Mouse (Mus musculus) myocyte (in vitro differentiated cells): ENCODE measurements around the gene Hist2h4. TPM values are rescaled to one million over a fixed set of nuclear protein-coding genes. Genes with fewer than 3 reads are reported as not detected.

Source experiments
- H3K27me3 ChIP-seq: one replicate; pipeline ENCODE4 v1.6.1; 2011; ENCODE audit not compliant: control insufficient read depth, insufficient read depth, insufficient read length
- H3K36me3 ChIP-seq: one replicate; pipeline ENCODE4 v1.6.1; 2011; ENCODE audit not compliant: control insufficient read depth, insufficient read depth
- H3K4me2 ChIP-seq: one replicate; pipeline ENCODE4 v1.6.1; 2011; ENCODE audit warnings: low read depth, control low read depth
- H3K4me3 ChIP-seq: one replicate; pipeline ENCODE4 v1.5.1; 2011; ENCODE audit warnings: mild to moderate bottlenecking, control low read depth, moderate library complexity
- H3K79me2 ChIP-seq: one replicate; pipeline ENCODE4 v1.6.1; 2011; ENCODE audit not compliant: control insufficient read depth, insufficient read depth
- H3ac ChIP-seq: one replicate; pipeline ENCODE4 v1.6.1; 2011; ENCODE audit not compliant: control insufficient read depth, insufficient read length
- CEBPB ChIP-seq: IDR thresholded peaks from 2 replicates; pipeline ENCODE4 v1.6.1; 2011; ENCODE audit warnings: mild to moderate bottlenecking, moderate library complexity; ENCODE audit not compliant: poor library complexity, insufficient read depth, severe bottlenecking
- E2F4 ChIP-seq: IDR thresholded peaks from one replicate; pipeline ENCODE4 v1.6.1; 2011; ENCODE audit warnings: mild to moderate bottlenecking, control low read depth, moderate library complexity; ENCODE audit not compliant: insufficient read depth
- MAX ChIP-seq: IDR thresholded peaks from one replicate; pipeline ENCODE4 v1.6.1; 2011; ENCODE audit warnings: low read depth, mild to moderate bottlenecking, control low read depth
- MYOD1 ChIP-seq, 3 experiments: IDR thresholded peaks; one replicate each; pipeline ENCODE4 v1.6.1; 2011; ENCODE audit warnings: control low read depth in 2 of 3, low read depth in 2 of 3, mild to moderate bottlenecking in 2 of 3, moderate library complexity in 1 of 3; ENCODE audit not compliant: insufficient read length in 2 of 3, control insufficient read depth in 1 of 3
- MYOG ChIP-seq, 3 experiments: IDR thresholded peaks; one replicate each; pipeline ENCODE4 v1.6.1; 2011; ENCODE audit warnings: control low read depth in 2 of 3, low read depth in 2 of 3, mild to moderate bottlenecking in 2 of 3; ENCODE audit not compliant: insufficient read length in 2 of 3, control insufficient read depth in 1 of 3, insufficient read depth in 1 of 3
- POLR2A ChIP-seq: IDR thresholded peaks from one replicate; pipeline ENCODE4 v1.6.1; 2011; ENCODE audit warnings: low read depth, mild to moderate bottlenecking, control low read depth, moderate library complexity; ENCODE audit not compliant: insufficient read length
- POLR2AphosphoS2 ChIP-seq: IDR thresholded peaks from one replicate; pipeline ENCODE4 v1.6.1; 2011; ENCODE audit warnings: low read depth, control low read depth; ENCODE audit not compliant: insufficient read length
- REST ChIP-seq: IDR thresholded peaks from one replicate; pipeline ENCODE4 v1.6.1; 2011; ENCODE audit warnings: mild to moderate bottlenecking, control low read depth, moderate library complexity; ENCODE audit not compliant: insufficient read depth, insufficient read length
- SRF ChIP-seq: IDR thresholded peaks from one replicate; pipeline ENCODE4 v1.6.1; 2011; ENCODE audit warnings: low read depth; ENCODE audit not compliant: control insufficient read depth, insufficient read length
- TCF12 ChIP-seq: IDR thresholded peaks from one replicate; pipeline ENCODE4 v1.6.1; 2011; ENCODE audit warnings: mild to moderate bottlenecking, control low read depth; ENCODE audit not compliant: poor library complexity, insufficient read depth, severe bottlenecking
- TCF3 ChIP-seq: IDR thresholded peaks from one replicate; pipeline ENCODE4 v1.6.1; 2011; ENCODE audit warnings: low read depth, control low read depth; ENCODE audit not compliant: insufficient read length
- USF1 ChIP-seq: IDR thresholded peaks from one replicate; pipeline ENCODE4 v1.6.1; 2011; ENCODE audit warnings: low read depth, mild to moderate bottlenecking, control low read depth, moderate library complexity
- polyA plus RNA-seq: library from polyadenylated mRNA; unstranded; fragments of >200 nt; fragmentation: generic; extraction: Trizol; gene quantifications from one replicate; pipeline ENCODE4 v1.2.1, GENCODE M21; 2012; ENCODE audit warnings: missing spikeins

The Hist2h4 gene
- polyA plus RNA-seq, 1 experiment, result 1.1 TPM

DNA sequence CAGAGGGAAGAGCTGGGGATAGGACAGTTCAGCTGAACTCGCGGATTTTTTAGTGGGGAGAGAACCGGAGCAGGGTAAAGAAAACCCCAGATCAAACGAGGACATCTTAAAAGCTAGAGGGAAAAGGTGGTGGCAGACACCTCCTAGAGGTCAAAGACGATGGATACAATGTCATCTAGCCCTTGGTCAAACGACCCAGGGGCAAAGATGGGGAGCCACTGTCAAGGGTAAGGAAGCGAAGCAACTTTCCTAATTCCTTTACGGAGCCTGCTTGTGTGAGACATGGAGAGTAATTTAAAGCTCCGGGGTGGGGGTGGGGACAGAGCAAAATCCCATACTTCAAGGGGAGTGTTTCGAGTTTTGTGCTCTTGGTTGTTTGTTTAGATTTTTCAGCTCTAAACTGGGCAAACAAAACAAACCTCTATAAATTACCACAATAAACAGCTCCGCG is 43.9 kb downstream of the Hist2h4 start:
- peak overlapping the region; percentile 59 for H3ac ChIP-seq
- TF ChIP-seq E2F4 (no peak), CEBPB (no peak), USF1 (no peak), SRF (no peak), POLR2A (no peak), MYOG (IDR thresholded peaks at IDR 0.05; ENCODE audit: control insufficient read depth in 1 of 3, insufficient read depth in 1 of 3, insufficient read length in 2 of 3, low read depth in 2 of 3) (no peak), REST (no peak), POLR2AphosphoS2 (no peak), MAX (no peak), TCF3 (no peak), TCF12 (no peak), MYOD1 (IDR thresholded peaks at IDR 0.05; ENCODE audit: control insufficient read depth in 1 of 3, insufficient read length in 2 of 3, low read depth in 2 of 3) (no peak)
- no peaks in the 10 kb centered on the region for H3K36me3 ChIP-seq

More for the DNA sequence above, 43.9 kb downstream of the Hist2h4 start:
- Histone ChIP-seq H3K4me3 (peak overlapping the region; percentile 47), H3K4me2 (peak overlapping the region; percentile 96), H3K79me2 (no peaks in the 10 kb centered on the region), H3K27me3 (no peaks in the 10 kb centered on the region)

Other genes with a start within 250 kb of the Hist2h4 start
- 22.0 TPM for gene Vps45, start 204.8 kb downstream of the Hist2h4 start, polyA plus RNA-seq
- 16.4 TPM for gene Otud7b, start 158.8 kb downstream of the Hist2h4 start, polyA plus RNA-seq
- 4.6 TPM for gene Mtmr11, start 101.3 kb downstream of the Hist2h4 start, polyA plus RNA-seq
- 77.5 TPM for gene Sf3b4, start 91.0 kb downstream of the Hist2h4 start, polyA plus RNA-seq
- 0.28 TPM for gene Sv2a, start 82.2 kb downstream of the Hist2h4 start, polyA plus RNA-seq
- 88.0 TPM for gene Bola1, start 43.6 kb downstream of the Hist2h4 start, polyA plus RNA-seq
- gene Hist2h2ab, start 43.4 kb downstream of the Hist2h4 start, polyA plus RNA-seq, result not detected
- 1.3 TPM for gene Hist2h2ac, start 42.4 kb downstream of the Hist2h4 start, polyA plus RNA-seq
- 2.2 TPM for gene Hist2h2be, start 42.2 kb downstream of the Hist2h4 start, polyA plus RNA-seq
- gene Hist2h3c2, start 24.2 kb downstream of the Hist2h4 start, polyA plus RNA-seq, result 22.7 TPM
- 103 TPM for gene Hist2h2aa2, start 23.0 kb downstream of the Hist2h4 start, polyA plus RNA-seq
- gene Hist2h2aa1, start 17.8 kb downstream of the Hist2h4 start, polyA plus RNA-seq, result not detected
- gene Hist2h3c1, start 16.6 kb downstream of the Hist2h4 start, polyA plus RNA-seq, result not detected
- 1.1 TPM for gene Hist2h3b, start 5.3 kb upstream of the Hist2h4 start, polyA plus RNA-seq
- gene Hist2h2bb, start 6.4 kb upstream of the Hist2h4 start, polyA plus RNA-seq, result 3.7 TPM
- gene Fcgr1, start 30.7 kb upstream of the Hist2h4 start, polyA plus RNA-seq, result 0.05 TPM
- gene BC107364, start 189.0 kb upstream of the Hist2h4 start, polyA plus RNA-seq, result not detected